Mouse (Mus musculus): ENCODE measurements around the gene Mob4.

DNA sequence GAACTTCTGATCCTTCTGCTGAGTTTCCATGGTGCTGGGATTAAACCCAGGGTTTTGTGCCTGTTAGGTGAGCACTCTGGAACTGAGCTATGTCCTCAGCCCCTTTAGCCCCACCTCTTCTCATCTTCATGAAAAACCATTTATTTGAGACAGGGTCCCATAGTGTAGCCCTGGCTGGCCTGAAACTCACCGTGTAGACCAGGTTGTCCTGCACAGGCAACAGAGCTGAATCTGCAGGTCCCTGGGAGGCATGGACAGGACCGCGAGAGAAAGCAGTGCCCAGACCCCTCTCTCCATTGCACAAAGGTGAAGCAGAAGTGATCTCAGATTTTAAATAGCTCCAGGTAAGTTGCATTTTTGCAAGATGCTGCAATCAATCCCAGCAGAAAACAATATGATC, 29.2 kb downstream of the Mob4 start:
- TF ChIP-seq CTCF (conservative IDR thresholded peaks at IDR 0.05; ENCODE audit: insufficient read depth, insufficient read length, low read depth, low read length) (no peak), POLR2A (IDR thresholded peaks at IDR 0.05; ENCODE audit: low read depth, low read length) (no peak)

Data from kidney, adult 2 months (tissue).